Mouse (Mus musculus) granulocyte monocyte progenitor cell, adult 5-6 weeks (primary cell): ENCODE results near the gene Gm5294. TPM values are rescaled to one million over a fixed set of nuclear protein-coding genes. Genes with fewer than 3 reads are reported as not detected.
A peak's percentile ranks its signal among the peaks of the same experiment; 100 is the strongest.

Source experiments
- ATAC-seq: replicated peaks from 2 replicates; pipeline ENCODE4 v1.8.0; 2016; ENCODE audit warnings: mild to moderate bottlenecking, moderate TSS enrichment, inconsistent platforms; ENCODE audit not compliant: poor library complexity, severe bottlenecking
- total RNA-seq, 2 experiments: library from RNA; stranded (forward) in 1 of 2; stranded (reverse) in 1 of 2; fragments of 200-712, 200-1000 nt in 1 of 2; fragments of >200 nt in 1 of 2; fragmentation: Nextera tagmentation in 1 of 2; gene quantifications; 2 replicates each; pipeline ENCODE4 v1.2.3; 2014 to 2017

Gene Gm5294
- total RNA-seq, 2 experiments from 2014 or later, result 0.52 TPM; not detected in 1

GRCm38 (mm10) chr5:138846506-138846905 is 26.6 kb downstream of the Gm5294 start:
- ATAC-seq, result no peak

GRCm38 (mm10) chr5:138848102-138848501 is 28.2 kb downstream of the Gm5294 start:
- ATAC-seq, result peak; percentile 96

- no peak for ATAC-seq
Measured at GRCm38 (mm10) chr5:138849682-138850461, 30.0 kb downstream of the Gm5294 start.

GRCm38 (mm10) chr5:138850462-138850844 is 30.6 kb downstream of the Gm5294 start:
- no peak for ATAC-seq

GRCm38 (mm10) chr5:138851296-138851780 is 31.5 kb downstream of the Gm5294 start:
- ATAC-seq, result no peak

GRCm38 (mm10) chr5:138852151-138852550 is 32.3 kb downstream of the Gm5294 start:
- no peak for ATAC-seq

GRCm38 (mm10) chr5:138853349-138853748 is 33.5 kb downstream of the Gm5294 start:
- peak; percentile 60 for ATAC-seq

- peak; percentile 63 for ATAC-seq
Measured at GRCm38 (mm10) chr5:138857010-138857617, 37.2 kb downstream of the Gm5294 start.

- ATAC-seq, result no peak
Measured at GRCm38 (mm10) chr5:138857811-138858251, 38.0 kb downstream of the Gm5294 start.

- no peak for ATAC-seq
Measured at GRCm38 (mm10) chr5:138863681-138864146, 43.8 kb downstream of the Gm5294 start.

GRCm38 (mm10) chr5:138864166-138864565 is 44.3 kb downstream of the Gm5294 start:
- ATAC-seq, result no peak

GRCm38 (mm10) chr5:138864880-138865279 is 45.0 kb downstream of the Gm5294 start:
- no peak for ATAC-seq

GRCm38 (mm10) chr5:138865637-138866036 is 45.8 kb downstream of the Gm5294 start:
- ATAC-seq, result peak; percentile 84

Other genes starting within 250 kb of the Gm5294 start
- gene Zfp68, start 200.3 kb upstream of the Gm5294 start, total RNA-seq (2014; fragmentation: Nextera tagmentation), result 34.4 and 34.7 TPM in 2 replicates
- 56.2 and 72.1 TPM in 2 replicates for gene Zfp68, start 200.3 kb upstream of the Gm5294 start, total RNA-seq (2017)
- gene A430033K04Rik, start 197.2 kb upstream of the Gm5294 start, total RNA-seq (2014; fragmentation: Nextera tagmentation), result 6.7 and 14.7 TPM in 2 replicates
- gene A430033K04Rik, start 197.2 kb upstream of the Gm5294 start, total RNA-seq (2017), result 9.0 and 11.9 TPM in 2 replicates
- gene Fam20c, start 65.6 kb upstream of the Gm5294 start, total RNA-seq (2014; fragmentation: Nextera tagmentation), result 1.5 and 6.0 TPM in 2 replicates
- 1.4 and 4.7 TPM in 2 replicates for gene Fam20c, start 65.6 kb upstream of the Gm5294 start, total RNA-seq (2017)
- 0.34 TPM in 1 of 2 replicates, not detected in the other for gene Pdgfa, start 177.3 kb downstream of the Gm5294 start, total RNA-seq (2014; fragmentation: Nextera tagmentation)
- gene Pdgfa, start 177.3 kb downstream of the Gm5294 start, total RNA-seq (2017), result not detected in 2 replicates